Mouse (Mus musculus): ENCODE measurements around the gene Zcchc24. TPM values are rescaled to one million over a fixed set of nuclear protein-coding genes. Genes with fewer than 3 reads are reported as not detected.

Zcchc24 gene
- polyA plus RNA-seq, 1 experiment from 2014 or later = 29.4 TPM

DNA sequence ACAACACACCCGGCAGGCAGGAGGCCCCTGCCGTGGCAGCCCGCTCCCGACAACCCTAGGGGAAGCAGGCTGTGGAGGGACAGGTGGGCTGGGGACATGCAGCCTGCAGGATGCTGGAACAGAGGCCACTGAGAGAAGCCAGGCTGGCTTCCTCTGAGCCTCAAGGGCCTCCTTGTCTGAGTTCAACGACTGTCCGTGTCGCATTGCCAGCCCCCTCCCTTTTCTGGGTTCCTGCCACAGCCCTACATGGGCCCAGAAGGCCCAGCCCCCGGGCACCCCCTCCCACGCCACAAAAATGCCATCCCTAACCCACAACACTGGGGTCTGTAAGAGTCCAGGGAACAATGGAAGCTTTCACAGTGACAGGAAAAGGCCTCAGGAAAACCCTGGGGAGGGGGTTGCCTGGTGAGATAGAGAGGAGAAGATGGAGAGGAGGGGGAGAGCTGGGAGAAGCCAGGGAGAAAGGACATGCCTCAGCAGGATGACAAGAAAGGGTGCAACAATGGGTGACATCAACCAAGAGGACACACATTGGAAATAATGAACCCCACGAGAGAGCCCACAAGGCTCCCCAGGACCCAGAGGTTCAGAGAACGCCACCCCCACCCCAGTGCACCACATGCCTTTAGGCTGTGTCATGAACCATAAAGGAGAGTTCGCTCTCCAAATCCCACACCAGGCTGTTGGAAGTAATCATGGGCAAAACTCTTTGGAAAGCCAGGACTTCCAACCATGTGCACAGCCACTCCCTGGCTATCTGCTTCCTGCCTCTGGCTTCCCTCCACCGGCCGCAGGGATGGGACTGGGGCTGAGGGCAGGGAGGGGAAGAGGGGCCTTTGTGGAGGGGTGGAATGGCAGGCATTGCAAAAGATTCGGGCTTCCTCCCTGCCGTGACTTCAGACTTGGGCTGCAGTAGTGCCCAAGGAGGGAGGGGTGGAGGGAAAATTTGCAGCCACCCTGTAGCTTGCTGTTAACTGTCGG lies 33.8 kb downstream of the Zcchc24 start:
- H3K9ac ChIP-seq = peak overlapping the region; percentile 49; the same call in 1 of the 2 replicates
- H3K4me3 ChIP-seq = no peak overlapping the region
- 0 out of 2 replicates have a peak, but pooled peaks have one; percentile 45 for ATAC-seq (ENCODE audit: insufficient number of reproducible peaks, insufficient read depth, low FRiP score, low TSS enrichment, low read depth)
- 20% methylated on average over 17 of the region's 17 CpGs for WGBS
- H3K27me3 ChIP-seq = no peaks in the 10 kb centered on the region
- peaks cover 58% of the 10 kb centered on the region for H3K4me1 ChIP-seq
- peak overlapping the region; percentile 84 for H3K27ac ChIP-seq
- peaks cover 10% of the 10 kb centered on the region for H3K36me3 ChIP-seq
- H3K9me3 ChIP-seq = no peaks in the 10 kb centered on the region
- no peak overlapping the region for H3K4me2 ChIP-seq

- no peaks in the 10 kb centered on the region for H3K36me3 ChIP-seq
- peaks cover 34% of the 10 kb centered on the region for H3K4me1 ChIP-seq
- peak overlapping the region; percentile 52 for H3K27ac ChIP-seq
- no peak overlapping the region for H3K4me2 ChIP-seq
- no peaks in the 10 kb centered on the region for H3K27me3 ChIP-seq
- no peak overlapping the region for H3K9ac ChIP-seq
- no peak overlapping the region for H3K4me3 ChIP-seq
- H3K9me3 ChIP-seq = no peaks in the 10 kb centered on the region
- no peak for ATAC-seq (ENCODE audit: insufficient number of reproducible peaks, insufficient read depth, low FRiP score, low TSS enrichment, low read depth)
- 30% methylated on average over 5 of the region's 5 CpGs for WGBS
These were observed 41.7 kb downstream of the Zcchc24 start for GRCm38 (mm10) chr14:25727149-25727510.

DNA sequence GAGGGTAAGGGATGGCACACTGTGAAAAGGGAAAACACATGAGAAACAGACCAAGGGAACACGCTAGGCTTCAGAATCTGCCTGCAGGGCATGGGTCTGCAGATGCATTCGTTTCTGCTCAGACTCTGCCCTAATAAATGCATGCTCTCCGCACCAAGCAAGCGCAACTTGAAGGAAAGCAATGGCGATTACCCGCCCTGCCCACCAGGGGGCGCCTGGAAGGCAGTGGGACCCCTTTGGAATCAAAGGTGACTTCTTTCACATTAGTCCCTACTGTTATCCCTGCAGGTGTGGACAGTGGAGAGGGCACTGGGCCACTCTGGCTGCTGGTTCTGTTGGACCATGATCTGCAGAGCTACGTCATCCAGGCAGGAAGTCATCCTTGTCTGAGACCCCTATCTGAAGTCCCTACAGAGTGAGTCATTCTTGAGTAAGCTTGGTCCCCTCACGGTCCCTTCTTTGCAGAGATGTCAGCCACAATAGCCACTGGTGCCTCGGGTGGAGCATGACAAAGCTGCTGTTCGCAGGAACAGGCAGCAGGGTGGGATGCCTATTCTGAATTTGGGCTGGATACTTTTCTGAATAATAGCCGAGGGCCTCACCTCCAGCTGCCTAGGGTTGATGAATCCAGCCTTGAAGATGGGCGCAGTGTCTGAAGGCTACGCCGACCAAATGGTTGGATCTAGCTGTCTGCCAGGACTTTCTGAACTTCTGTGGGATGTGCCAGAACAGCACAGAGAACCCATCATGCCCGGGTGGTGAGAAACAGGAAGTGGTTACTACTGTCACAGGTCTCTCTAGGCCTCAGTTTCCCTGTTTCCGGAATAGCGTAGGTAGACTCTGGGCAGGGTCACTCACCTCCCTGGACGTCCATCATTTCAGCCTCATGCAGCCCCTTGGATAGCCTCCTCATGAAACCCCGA lies 42.4 kb downstream of the Zcchc24 start:
- H3K4me3 ChIP-seq = no peak overlapping the region
- no peak overlapping the region for H3K4me2 ChIP-seq
- H3K36me3 ChIP-seq = peaks cover 4% of the 10 kb centered on the region
- ATAC-seq (ENCODE audit: insufficient number of reproducible peaks, insufficient read depth, low FRiP score, low TSS enrichment, low read depth) = no peak
- H3K9me3 ChIP-seq = no peaks in the 10 kb centered on the region
- H3K4me1 ChIP-seq = peaks cover 34% of the 10 kb centered on the region
- H3K27me3 ChIP-seq = no peaks in the 10 kb centered on the region
- H3K27ac ChIP-seq = peak overlapping the region; percentile 52
- no peak overlapping the region for H3K9ac ChIP-seq
- WGBS = 45% methylated on average over 20 of the region's 20 CpGs

DNA sequence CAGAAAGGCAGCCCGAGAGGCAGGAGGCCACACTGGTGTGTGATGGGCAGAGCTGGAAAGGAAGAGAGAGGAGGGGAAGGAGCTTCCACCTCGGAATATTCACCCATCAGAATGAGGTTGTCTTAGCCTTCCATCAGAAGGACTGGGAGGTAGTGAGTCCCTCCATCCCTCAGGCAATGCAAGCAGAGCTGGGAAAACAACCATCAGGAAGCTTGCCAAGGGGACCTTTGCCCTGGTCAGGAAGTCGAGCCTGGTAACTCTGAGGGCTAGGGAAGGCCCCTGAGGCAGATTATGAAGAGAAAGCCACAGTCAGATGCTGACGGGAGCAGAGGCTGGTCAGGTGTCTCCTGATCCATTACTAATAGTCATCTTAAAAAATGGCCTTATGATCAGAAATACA lies 43.1 kb downstream of the Zcchc24 start:
- WGBS = 24% methylated on average over 4 of the region's 4 CpGs
- Histone ChIP-seq H3K4me3 (no peak overlapping the region), H3K9ac (0 out of 2 replicates have a peak overlapping the region, but pooled peaks have one; percentile 36), H3K4me2 (no peak overlapping the region), H3K27me3 (no peaks in the 10 kb centered on the region), H3K4me1 (peaks cover 34% of the 10 kb centered on the region), H3K9me3 (no peaks in the 10 kb centered on the region), H3K36me3 (peaks cover 11% of the 10 kb centered on the region), H3K27ac (peak overlapping the region; percentile 52)
- no peak for ATAC-seq (ENCODE audit: insufficient number of reproducible peaks, insufficient read depth, low FRiP score, low TSS enrichment, low read depth)

GRCm38 (mm10) chr14:25725032-25725497 lies 43.8 kb downstream of the Zcchc24 start:
- no peak for ATAC-seq (ENCODE audit: insufficient number of reproducible peaks, insufficient read depth, low FRiP score, low TSS enrichment, low read depth)

DNA sequence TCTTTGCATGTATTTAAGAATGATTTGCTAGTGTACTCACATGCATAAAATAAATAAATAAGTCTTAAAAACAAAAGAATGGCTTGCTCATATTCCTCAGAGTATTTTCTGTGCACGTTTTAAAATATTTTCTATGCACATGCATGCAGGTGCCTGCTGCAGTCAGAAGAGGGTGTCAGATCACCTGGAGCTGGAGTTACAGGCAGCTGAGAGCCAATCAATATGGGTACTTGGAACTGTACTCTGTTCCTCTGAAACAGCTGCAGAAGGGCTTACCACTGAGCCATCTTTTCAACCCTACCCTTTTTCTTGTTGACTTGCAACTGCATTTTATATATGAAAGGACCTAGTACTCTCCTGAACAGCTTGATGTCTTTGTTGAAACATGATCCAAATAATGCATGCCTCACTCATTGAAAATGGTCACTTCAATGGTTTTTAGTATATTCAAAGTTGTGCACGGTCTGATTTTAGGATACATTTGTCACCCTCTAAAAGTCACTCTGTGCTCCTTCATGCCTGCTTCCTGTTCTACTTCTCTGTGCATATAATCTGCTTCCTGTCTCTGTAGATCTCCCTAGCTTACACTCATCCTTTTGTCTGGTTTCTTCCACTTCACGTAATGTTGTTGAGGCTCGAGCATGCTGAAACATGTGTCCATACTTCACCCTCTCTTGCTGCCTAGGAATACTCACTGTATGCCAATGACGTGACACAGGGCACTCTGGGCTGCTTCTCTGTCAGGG lies 47.7 kb downstream of the Zcchc24 start:
- no peak overlapping the region for H3K4me3 ChIP-seq
- peaks cover 43% of the 10 kb centered on the region for H3K36me3 ChIP-seq
- WGBS = 80% methylated on average over 5 of the region's 5 CpGs
- H3K27ac ChIP-seq = no peak overlapping the region
- ATAC-seq (ENCODE audit: insufficient number of reproducible peaks, insufficient read depth, low FRiP score, low TSS enrichment, low read depth) = no peak
- no peaks in the 10 kb centered on the region for H3K27me3 ChIP-seq
- H3K9ac ChIP-seq = no peak overlapping the region
- peaks cover 46% of the 10 kb centered on the region for H3K4me1 ChIP-seq
- H3K9me3 ChIP-seq = no peaks in the 10 kb centered on the region
- H3K4me2 ChIP-seq = no peak overlapping the region

More at GRCm38 (mm10) chr14:25725032-25725497, 43.8 kb downstream of the Zcchc24 start:
- Histone ChIP-seq H3K36me3 (peaks cover 14% of the 10 kb centered on the region), H3K9me3 (no peaks in the 10 kb centered on the region), H3K4me1 (peaks cover 34% of the 10 kb centered on the region), H3K4me3 (no peak overlapping the region), H3K4me2 (no peak overlapping the region), H3K27me3 (no peaks in the 10 kb centered on the region), H3K27ac (peak overlapping the region; percentile 52; the same call in 1 of the 2 replicates), H3K9ac (0 out of 2 replicates have a peak overlapping the region, but pooled peaks have one; percentile 36)
- WGBS = 59% methylated on average over 4 of the region's 11 CpGs

DNA sequence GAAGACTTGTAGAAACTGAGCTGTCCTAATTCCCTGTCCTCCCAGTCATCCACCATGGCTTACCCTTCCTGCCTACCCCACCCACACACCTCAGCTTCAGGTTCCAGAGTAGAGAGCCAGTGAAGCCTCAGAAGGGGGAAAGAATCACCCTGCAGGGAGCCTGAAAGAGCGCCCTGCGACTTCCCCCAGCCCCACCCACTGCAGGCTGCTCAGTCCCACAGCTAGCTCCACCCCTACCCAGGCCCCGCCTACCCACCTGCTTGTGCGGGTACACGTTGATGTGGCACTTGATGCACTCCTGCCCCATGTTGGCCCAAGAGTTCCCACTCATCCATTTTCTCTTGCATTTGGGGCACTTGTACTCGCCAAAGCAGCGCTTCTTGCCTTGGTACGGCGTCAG lies 49.5 kb downstream of the Zcchc24 start:
- H3K27ac ChIP-seq = peak overlapping the region; percentile 62

GRCm38 (mm10) chr14:25718471-25718870 lies 50.4 kb downstream of the Zcchc24 start:
- H3K4me3 ChIP-seq = no peak overlapping the region
- H3K4me1 ChIP-seq = peaks cover 36% of the 10 kb centered on the region
- peak overlapping the region; percentile 12; the same call in 1 of the 2 replicates for H3K4me2 ChIP-seq
- peaks cover 66% of the 10 kb centered on the region for H3K36me3 ChIP-seq
- no peak overlapping the region for H3K9ac ChIP-seq
- no peaks in the 10 kb centered on the region for H3K9me3 ChIP-seq
- no peaks in the 10 kb centered on the region for H3K27me3 ChIP-seq
- peak overlapping the region; percentile 62 for H3K27ac ChIP-seq
- WGBS = 0% methylated on average over 2 of the region's 2 CpGs
- no peak for ATAC-seq (ENCODE audit: insufficient number of reproducible peaks, insufficient read depth, low FRiP score, low TSS enrichment, low read depth)

More for the DNA sequence above, 49.5 kb downstream of the Zcchc24 start:
- H3K9ac ChIP-seq = no peak overlapping the region
- H3K27me3 ChIP-seq = no peaks in the 10 kb centered on the region
- peaks cover 61% of the 10 kb centered on the region for H3K36me3 ChIP-seq
- no peak overlapping the region for H3K4me2 ChIP-seq
- peaks cover 30% of the 10 kb centered on the region for H3K4me1 ChIP-seq
- 59% methylated on average over 9 of the region's 9 CpGs for WGBS
- H3K4me3 ChIP-seq = no peak overlapping the region
- no peak for ATAC-seq (ENCODE audit: insufficient number of reproducible peaks, insufficient read depth, low FRiP score, low TSS enrichment, low read depth)
- no peaks in the 10 kb centered on the region for H3K9me3 ChIP-seq

DNA sequence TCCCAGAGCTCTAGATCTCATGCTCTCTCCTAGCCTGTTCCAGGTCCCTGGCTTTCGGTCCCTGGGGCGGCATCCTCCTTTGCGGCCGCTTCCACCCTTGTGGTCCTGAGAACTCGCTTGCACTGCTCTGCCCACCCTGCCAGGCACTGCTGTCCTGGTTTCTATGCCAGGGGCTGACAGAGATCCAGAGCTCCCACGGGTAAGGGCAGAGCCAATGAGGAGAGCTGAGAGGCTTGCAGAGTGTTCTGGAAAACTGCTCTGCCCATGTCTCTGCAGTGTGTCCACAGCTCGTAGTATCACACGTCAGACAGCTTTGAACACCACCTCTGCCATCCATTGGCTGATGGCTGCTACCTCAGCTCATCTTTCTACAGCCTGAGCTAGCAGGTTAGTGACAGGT lies 51.1 kb downstream of the Zcchc24 start:
- Histone ChIP-seq H3K4me2 (no peak overlapping the region), H3K9me3 (no peaks in the 10 kb centered on the region), H3K9ac (no peak overlapping the region), H3K4me1 (peaks cover 37% of the 10 kb centered on the region), H3K36me3 (peaks cover 66% of the 10 kb centered on the region), H3K27ac (peak overlapping the region; percentile 48; the same call in 1 of the 2 replicates), H3K27me3 (no peaks in the 10 kb centered on the region), H3K4me3 (no peak overlapping the region)
- WGBS = 72% methylated on average over 8 of the region's 8 CpGs
- no peak for ATAC-seq (ENCODE audit: insufficient number of reproducible peaks, insufficient read depth, low FRiP score, low TSS enrichment, low read depth)

DNA sequence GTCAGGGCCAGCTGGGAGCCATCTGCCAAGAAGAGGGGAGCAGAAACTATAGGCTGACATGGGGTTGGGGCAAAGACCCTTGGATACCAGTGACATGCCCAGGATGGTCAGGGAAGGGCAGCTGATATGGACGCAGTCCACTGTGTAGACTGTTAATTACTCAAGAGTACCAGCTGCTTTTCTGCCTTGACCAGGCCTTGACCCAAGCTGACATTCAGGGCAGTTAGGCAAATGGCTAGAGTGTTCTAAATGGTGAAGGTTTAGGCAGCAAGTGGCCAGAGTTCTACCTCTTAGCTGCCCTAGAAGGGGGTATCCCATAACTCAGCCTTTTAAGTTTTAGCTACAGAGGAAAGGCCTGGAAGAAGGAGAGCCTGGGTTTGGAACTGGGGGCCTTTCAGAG lies 52.3 kb downstream of the Zcchc24 start:
- 90% methylated on average over 1 of the region's 1 CpGs for WGBS
- H3K4me3 ChIP-seq = no peak overlapping the region
- H3K9me3 ChIP-seq = no peaks in the 10 kb centered on the region
- H3K4me1 ChIP-seq = peaks cover 41% of the 10 kb centered on the region
- peaks cover 62% of the 10 kb centered on the region for H3K36me3 ChIP-seq
- no peaks in the 10 kb centered on the region for H3K27me3 ChIP-seq
- no peak for ATAC-seq (ENCODE audit: insufficient number of reproducible peaks, insufficient read depth, low FRiP score, low TSS enrichment, low read depth)
- H3K9ac ChIP-seq = no peak overlapping the region
- H3K27ac ChIP-seq = no peak overlapping the region
- no peak overlapping the region for H3K4me2 ChIP-seq
